Mouse (Mus musculus): ENCODE data around the gene Hk2.
"Not testable (repeated sequence)": the region's sequence is repeated elsewhere in the genome, so short reads cannot be mapped to it uniquely, and the experiment has no call there.

- not testable (repeated sequence) for TF ChIP-seq CTCF, EP300 (IDR thresholded peaks at IDR 0.05)
Measured at GRCm38 (mm10) chr6:82679286-82679685, 95.0 kb downstream of the Hk2 start.

All from lung, postnatal 0 days (tissue).